Mouse (Mus musculus) embryonic facial prominence, embryonic 13.5 days (tissue): Measurements from ENCODE around the gene Fam20b. TPM values are rescaled to one million over a fixed set of nuclear protein-coding genes. Genes with fewer than 3 reads are reported as not detected.

Experiments used
- polyA plus RNA-seq: library from polyadenylated mRNA; unstranded; fragments of >200 nt; fragmentation: Nextera tagmentation; extraction: Ambion mirVana; gene quantifications from 2 replicates; pipeline ENCODE4 v1.2.1, GENCODE M21; 2015

The Fam20b gene
- polyA plus RNA-seq, 1 experiment from 2014 or later = 24.1 TPM

Other genes with a start within 250 kb of the Fam20b start
- 24.9 and 30.7 TPM in 2 replicates for gene Soat1, start 244.8 kb downstream of the Fam20b start, polyA plus RNA-seq
- 0.25 and 1.3 TPM in 2 replicates for gene Gm10031, start 195.1 kb downstream of the Fam20b start, polyA plus RNA-seq
- gene Abl2, start 160.3 kb downstream of the Fam20b start, polyA plus RNA-seq = 5.2 and 5.9 TPM in 2 replicates
- 8.0 and 8.4 TPM in 2 replicates for gene Tor3a, start 44.7 kb downstream of the Fam20b start, polyA plus RNA-seq
- gene Angptl1, start 119.5 kb upstream of the Fam20b start, polyA plus RNA-seq = 17.7 and 18.5 TPM in 2 replicates
- gene Ralgps2, start 220.5 kb upstream of the Fam20b start, polyA plus RNA-seq = 91.8 and 92.8 TPM in 2 replicates